Mouse (Mus musculus) intestine, postnatal 0 days (tissue): Measurements from ENCODE around the gene 3110009E18Rik. TPM values are rescaled to one million over a fixed set of nuclear protein-coding genes. Genes with fewer than 3 reads are reported as not detected.
A peak's percentile ranks its signal among the peaks of the same experiment; 100 is the strongest.

Experiments used
- ATAC-seq: fragments of 200-750 bp; cut with Nextera tagmentation; 2 replicates; pipeline ENCODE4 v1.8.0; 2017; ENCODE audit warnings: mild to moderate bottlenecking, moderate TSS enrichment, moderate library complexity
- H3K27ac ChIP-seq: fragments of 300-500 bp; sonication (generic); 2 replicates; pipeline ENCODE4 v1.5.1; 2014; ENCODE audit warnings: mild to moderate bottlenecking, low read depth, low read length, moderate library complexity
- H3K27me3 ChIP-seq: fragments of 300-500 bp; sonication (generic); replicated peaks from 2 replicates; pipeline ENCODE4 v1.6.1; 2014; ENCODE audit warnings: low read length, mixed read lengths; ENCODE audit not compliant: control insufficient read depth, insufficient read depth
- H3K36me3 ChIP-seq: fragments of 300-500 bp; sonication (generic); 2 replicates; pipeline ENCODE4 v1.6.1; 2014; ENCODE audit warnings: mild to moderate bottlenecking, moderate library complexity; ENCODE audit not compliant: control insufficient read depth, insufficient read depth
- H3K4me1 ChIP-seq: fragments of 300-500 bp; sonication (generic); replicated peaks from 2 replicates; pipeline ENCODE4 v1.6.1; 2014; ENCODE audit warnings: antibody characterized with exemption, low read length, mixed read lengths; ENCODE audit not compliant: control insufficient read depth, insufficient read depth
- H3K4me2 ChIP-seq: fragments of 300-500 bp; sonication (generic); replicated peaks from 2 replicates; pipeline ENCODE4 v1.6.1; 2014; ENCODE audit warnings: low read depth, mild to moderate bottlenecking, moderate library complexity
- H3K4me3 ChIP-seq: fragments of 300-500 bp; sonication (generic); 2 replicates; pipeline ENCODE4 v1.5.1; 2014; ENCODE audit warnings: low read depth, low read length
- H3K9ac ChIP-seq: fragments of 300-500 bp; sonication (generic); 2 replicates; pipeline ENCODE4 v1.6.1; 2014; ENCODE audit warnings: mild to moderate bottlenecking, low read depth, low read length
- H3K9me3 ChIP-seq: fragments of 300-500 bp; sonication (generic); 2 replicates; pipeline ENCODE4 v1.6.1; 2016; ENCODE audit warnings: mixed run types; ENCODE audit not compliant: control insufficient read depth
- CTCF ChIP-seq: sonication (generic); IDR thresholded peaks from 2 replicates; pipeline ENCODE4 v1.5.1; 2016; ENCODE audit warnings: low read depth, mild to moderate bottlenecking, control low read depth, antibody characterized with exemption, moderate library complexity
- WGBS: fragments of 180-500 bp; shearing (Covaris S2); extraction: QIAGEN DNeasy Blood & Tissue Kit; methylation state at CpG from one replicate; pipeline ENCODE4 v1.1.7; 2014; 5-methylcytosine and 5-hydroxymethylcytosine counted together
- polyA plus RNA-seq: library from polyadenylated mRNA; unstranded; fragments of >200 nt; fragmentation: Nextera tagmentation; extraction: Ambion mirVana; gene quantifications from 2 replicates; pipeline ENCODE4 v1.2.1, GENCODE M21; 2015

The 3110009E18Rik gene
- polyA plus RNA-seq, 1 experiment from 2014 or later, result 8.7 TPM

GRCm38 (mm10) chr1:120100456-120101226 is 20.3 kb upstream of the 3110009E18Rik start:
- H3K36me3 ChIP-seq, result no peaks in the 10 kb centered on the region
- H3K4me1 ChIP-seq, result 0 out of 2 replicates have a peak, but pooled peaks cover 2% of the 10 kb centered on the region
- H3K27ac ChIP-seq, result no peak overlapping the region
- H3K4me3 ChIP-seq, result no peak overlapping the region
- WGBS, result 62% methylated on average over 8 of the region's 8 CpGs
- no peaks in the 10 kb centered on the region for H3K9me3 ChIP-seq
- TF ChIP-seq CTCF, result no peak
- H3K27me3 ChIP-seq, result no peaks in the 10 kb centered on the region
- peak; percentile 79 for ATAC-seq
- no peak overlapping the region for H3K9ac ChIP-seq
- H3K4me2 ChIP-seq, result no peak overlapping the region

- 84% methylated on average over 3 of the region's 3 CpGs for WGBS
- no peak overlapping the region for H3K27ac ChIP-seq
These were observed 19.8 kb upstream of the 3110009E18Rik start for GRCm38 (mm10) chr1:120101227-120101609.

GRCm38 (mm10) chr1:120105556-120105959 is 15.4 kb upstream of the 3110009E18Rik start:
- peak; percentile 55 for TF ChIP-seq CTCF
- 54% methylated on average over 5 of the region's 5 CpGs for WGBS
- H3K4me2 ChIP-seq, result no peak overlapping the region
- no peaks in the 10 kb centered on the region for H3K27me3 ChIP-seq
- H3K9ac ChIP-seq, result no peak overlapping the region
- no peak overlapping the region for H3K4me3 ChIP-seq
- 0 out of 2 replicates have a peak, but pooled peaks cover 1% of the 10 kb centered on the region for H3K4me1 ChIP-seq
- no peaks in the 10 kb centered on the region; the same call in 1 of the 2 replicates for H3K36me3 ChIP-seq
- no peaks in the 10 kb centered on the region for H3K9me3 ChIP-seq
- no peak for ATAC-seq
- no peak overlapping the region for H3K27ac ChIP-seq

More at GRCm38 (mm10) chr1:120101227-120101609, 19.8 kb upstream of the 3110009E18Rik start:
- 0 out of 2 replicates have a peak, but pooled peaks cover 2% of the 10 kb centered on the region for H3K4me1 ChIP-seq
- H3K36me3 ChIP-seq, result no peaks in the 10 kb centered on the region
- no peaks in the 10 kb centered on the region for H3K9me3 ChIP-seq
- H3K4me2 ChIP-seq, result no peak overlapping the region
- no peak overlapping the region for H3K4me3 ChIP-seq
- H3K9ac ChIP-seq, result no peak overlapping the region
- no peak for ATAC-seq
- no peaks in the 10 kb centered on the region for H3K27me3 ChIP-seq
- TF ChIP-seq CTCF, result no peak

- Histone ChIP-seq H3K9me3 (no peaks in the 10 kb centered on the region), H3K27ac (no peak overlapping the region), H3K27me3 (no peaks in the 10 kb centered on the region), H3K9ac (no peak overlapping the region), H3K4me2 (no peak overlapping the region), H3K4me1 (0 out of 2 replicates have a peak, but pooled peaks cover 3% of the 10 kb centered on the region), H3K4me3 (no peak overlapping the region), H3K36me3 (peaks cover 28% of the 10 kb centered on the region)
- 88% methylated on average over 19 of the region's 19 CpGs for WGBS
- ATAC-seq, result no peak
- no peak for TF ChIP-seq CTCF
These were observed 11.1 kb upstream of the 3110009E18Rik start for GRCm38 (mm10) chr1:120109741-120110432.

GRCm38 (mm10) chr1:120111766-120112165 is 9.2 kb upstream of the 3110009E18Rik start:
- WGBS, result 83% methylated on average over 8 of the region's 8 CpGs
- no peak overlapping the region for H3K4me3 ChIP-seq
- 0 out of 2 replicates have a peak, but pooled peaks cover 3% of the 10 kb centered on the region for H3K4me1 ChIP-seq
- no peaks in the 10 kb centered on the region for H3K9me3 ChIP-seq
- H3K4me2 ChIP-seq, result no peak overlapping the region
- peaks cover 45% of the 10 kb centered on the region for H3K36me3 ChIP-seq
- TF ChIP-seq CTCF, result no peak
- no peak overlapping the region for H3K9ac ChIP-seq
- H3K27me3 ChIP-seq, result no peaks in the 10 kb centered on the region
- peak overlapping the region; percentile 35 for H3K27ac ChIP-seq
- ATAC-seq, result no peak
